In genomic region chr3:51493272-51493838, GRCm38 (mm10) we compare ENCODE assay signal across 21 mouse cellular contexts. TPM values are rescaled to one million over a fixed set of nuclear protein-coding genes. Genes with fewer than 3 reads are reported as not detected.
DNase-seq lines count a peak whose midpoint lies in the region; ATAC-seq and TF ChIP-seq lines count a peak whose summit lies in the region.
"Had no signal": no experiment of that assay in that cellular context is flagged by ENCODE, and none has a peak within 500 bp of the region (broad histone marks: within the 10 kb centered on the region; RNA-seq: fewer than 3 reads in every experiment).

No protein-coding gene starts in this region.

- no peak for TF ChIP-seq POLR2A in heart, adult 2 months (IDR thresholded peaks at IDR 0.05; ENCODE audit: insufficient read depth, low read depth, low read length)

- TF ChIP-seq CTCF in heart, adult 2 months (IDR thresholded peaks at IDR 0.05), result no peak
- no peak for TF ChIP-seq CTCF in heart, postnatal 0 days (IDR thresholded peaks at IDR 0.05; ENCODE audit: low read depth)

- H3K9me3 ChIP-seq in lung, embryonic 15.5 days, result no peaks in the 10 kb centered on the region
- no peaks in the 10 kb centered on the region for H3K9me3 ChIP-seq in heart, postnatal 0 days (replicated peaks; ENCODE audit: control insufficient read depth, low read length)
- no peaks in the 10 kb centered on the region for H3K9me3 ChIP-seq in kidney, embryonic 16.5 days (ENCODE audit: low read length)
- H3K9me3 ChIP-seq: embryonic facial prominence, embryonic 15.5 days; hindbrain, embryonic 13.5 days; limb, embryonic 13.5 days; liver, embryonic 12.5 days; midbrain, embryonic 13.5 days had no signal

- DNase-seq in heart, adult 2 months, result peak in 1 of 2 experiments; percentile 32
- DNase-seq in heart, postnatal 25 days (ENCODE audit: low spot score), result no peak
- DNase-seq in lung, postnatal 14 days, result no peak
- DNase-seq in Muller cell, postnatal 12 days (ENCODE audit: inconsistent ontology term), result peak; percentile 51
- DNase-seq in heart, postnatal 0 days (ENCODE audit: low spot score), result peak; percentile 16
- DNase-seq: adrenal gland, postnatal 36 days; cerebellum, adult 9-11 months; gastrocnemius, postnatal 14 days; kidney, adult 9 months; kidney, postnatal 25 days; right cerebral cortex, postnatal 14 days had no signal

- TF ChIP-seq EP300 in heart, adult 2 months (IDR thresholded peaks at IDR 0.05; ENCODE audit: insufficient read depth, low read depth, low read length), result no peak
- no peak for TF ChIP-seq EP300 in heart, postnatal 0 days (IDR thresholded peaks at IDR 0.05; ENCODE audit: low read depth)

- no peak for ATAC-seq in lung, embryonic 15.5 days (ENCODE audit: borderline replicate concordance, extremely low read depth, low FRiP score, low TSS enrichment)
- ATAC-seq in heart, postnatal 0 days (ENCODE audit: insufficient read depth, low read depth), result peak; percentile 85
- ATAC-seq in kidney, embryonic 16.5 days (ENCODE audit: low FRiP score, low TSS enrichment), result no peak
- ATAC-seq: CD4-positive, CD25-positive, alpha-beta regulatory T cell, adult 4 months; forebrain, embryonic 14.5 days; liver, embryonic 12.5 days; midbrain, embryonic 13.5 days; Patski had no signal

- H3K9ac ChIP-seq in heart, adult 2 months (ENCODE audit: low read depth, low read length), result no peak overlapping the region
- H3K9ac ChIP-seq in lung, embryonic 15.5 days, result no peak overlapping the region
- no peak overlapping the region for H3K9ac ChIP-seq in heart, postnatal 0 days (replicated peaks; ENCODE audit: low read depth, low read length)
- no peak overlapping the region for H3K9ac ChIP-seq in kidney, embryonic 16.5 days (replicated peaks; ENCODE audit: low read length)
- H3K9ac ChIP-seq: embryonic facial prominence, embryonic 15.5 days; hindbrain, embryonic 13.5 days; limb, embryonic 13.5 days; liver, embryonic 12.5 days; midbrain, embryonic 13.5 days had no signal

- no peak overlapping the region for H3K4me2 ChIP-seq in lung, embryonic 15.5 days
- no peak overlapping the region for H3K4me2 ChIP-seq in heart, postnatal 0 days (ENCODE audit: low read depth, low read length)
- H3K4me2 ChIP-seq in kidney, embryonic 16.5 days (replicated peaks; ENCODE audit: low read depth, low read length), result no peak overlapping the region
- H3K4me2 ChIP-seq: embryonic facial prominence, embryonic 15.5 days; hindbrain, embryonic 13.5 days; limb, embryonic 13.5 days; liver, embryonic 12.5 days; midbrain, embryonic 13.5 days had no signal

- H3K4me3 ChIP-seq in heart, adult 2 months, result no peak overlapping the region
- no peak overlapping the region for H3K4me3 ChIP-seq in lung, embryonic 15.5 days
- no peak overlapping the region for H3K4me3 ChIP-seq in heart, postnatal 0 days (ENCODE audit: low read depth, low read length)
- no peak overlapping the region for H3K4me3 ChIP-seq in kidney, embryonic 16.5 days (ENCODE audit: low read length)
- H3K4me3 ChIP-seq: embryonic facial prominence, embryonic 15.5 days; hindbrain, embryonic 13.5 days; limb, embryonic 13.5 days; liver, embryonic 12.5 days; midbrain, embryonic 13.5 days had no signal

- H3K36me3 ChIP-seq in heart, adult 2 months (ENCODE audit: control insufficient read depth, insufficient read depth, low read length), result peaks cover 4% of the 10 kb centered on the region
- peaks cover 16% of the 10 kb centered on the region; the same call in 1 of the 2 replicates for H3K36me3 ChIP-seq in lung, embryonic 15.5 days
- H3K36me3 ChIP-seq in heart, postnatal 0 days (replicated peaks; ENCODE audit: control insufficient read depth, insufficient read depth, low read length), result peaks cover 12% of the 10 kb centered on the region
- peaks cover 22% of the 10 kb centered on the region for H3K36me3 ChIP-seq in kidney, embryonic 16.5 days (ENCODE audit: insufficient read depth, low read length)

- no peaks in the 10 kb centered on the region; the same call in none of the 2 replicates for H3K4me1 ChIP-seq in heart, adult 2 months (ENCODE audit: control insufficient read depth, insufficient read depth, low read length)
- peaks cover 15% of the 10 kb centered on the region for H3K4me1 ChIP-seq in lung, embryonic 15.5 days
- H3K4me1 ChIP-seq in heart, postnatal 0 days (ENCODE audit: control insufficient read depth, insufficient read depth), result no peaks in the 10 kb centered on the region; the same call in 1 of the 2 replicates
- H3K4me1 ChIP-seq in kidney, embryonic 16.5 days (ENCODE audit: insufficient read depth, low read length), result no peaks in the 10 kb centered on the region
- H3K4me1 ChIP-seq: embryonic facial prominence, embryonic 15.5 days had no signal

- intact Hi-C loops in heart, adult 2 months (cut with DNase I), result no loop called here
- intact Hi-C loops in heart, postnatal 25 days (cut with DNase I), result no loop called here

- WGBS in heart, adult 2 months, result 60% methylated on average over 13 of the region's 13 CpGs
- 56% methylated on average over 13 of the region's 13 CpGs for WGBS in lung, embryonic 15.5 days
- 48% methylated on average over 13 of the region's 13 CpGs for WGBS in heart, postnatal 0 days
- 87% methylated on average over 13 of the region's 13 CpGs for WGBS in kidney, embryonic 16.5 days

- H3K27ac ChIP-seq in heart, adult 2 months, result peak overlapping the region; percentile 58
- H3K27ac ChIP-seq in lung, embryonic 15.5 days, result peak overlapping the region; percentile 65
- peak overlapping the region; percentile 40 for H3K27ac ChIP-seq in heart, postnatal 0 days (ENCODE audit: low read depth)
- H3K27ac ChIP-seq in kidney, embryonic 16.5 days (ENCODE audit: low read length), result no peak overlapping the region
- H3K27ac ChIP-seq: embryonic facial prominence, embryonic 15.5 days; hindbrain, embryonic 13.5 days; limb, embryonic 13.5 days; liver, embryonic 12.5 days; midbrain, embryonic 13.5 days had no signal

- peaks cover 2% of the 10 kb centered on the region; the same call in 1 of the 2 replicates for H3K79me2 ChIP-seq in heart, adult 2 months (replicated peaks; ENCODE audit: control insufficient read depth, insufficient read depth, low read length)

- no peaks in the 10 kb centered on the region for H3K27me3 ChIP-seq in heart, adult 2 months (ENCODE audit: control insufficient read depth, insufficient read depth, low read length)
- no peaks in the 10 kb centered on the region for H3K27me3 ChIP-seq in lung, embryonic 15.5 days
- H3K27me3 ChIP-seq in heart, postnatal 0 days (ENCODE audit: control insufficient read depth, insufficient read depth, low read length), result no peaks in the 10 kb centered on the region
- no peaks in the 10 kb centered on the region for H3K27me3 ChIP-seq in kidney, embryonic 16.5 days (ENCODE audit: insufficient read depth, low read length)
- H3K27me3 ChIP-seq: embryonic facial prominence, embryonic 15.5 days; hindbrain, embryonic 13.5 days; limb, embryonic 13.5 days; liver, embryonic 12.5 days; midbrain, embryonic 13.5 days; Patski had no signal

RNA-seq across cellular contexts. Expression of gene Rab33b, which starts 9.6 kb away (rescaled TPM):
- total RNA-seq in heart, adult 2 months (2021), result 10 to 100 TPM in 1 of 2 experiments, 1 to 10 TPM in 1; 9.2 to 10.7 TPM
- polyA plus RNA-seq in heart, adult 2 months (2012; rRNA removed), result 3.9 and 7.1 TPM in 2 replicates
- 1 to 10 TPM; 7.9 to 9.4 TPM for total RNA-seq in heart, postnatal 25 days (2021)
- 24.3 and 24.5 TPM in 2 replicates for polyA plus RNA-seq in lung, embryonic 15.5 days (2015; fragmentation: Nextera tagmentation; extraction: Ambion mirVana)
- total RNA-seq in heart, postnatal 0 days (2014; rRNA removed; ENCODE audit: low replicate concordance), result 9.0 and 9.5 TPM in 2 replicates
- polyA plus RNA-seq in heart, postnatal 0 days (2015; fragmentation: Nextera tagmentation; extraction: Ambion mirVana), result 11.3 and 12.7 TPM in 2 replicates
- 22.5 and 23.2 TPM in 2 replicates for polyA plus RNA-seq in kidney, embryonic 16.5 days (2015; fragmentation: Nextera tagmentation; extraction: Ambion mirVana)

Comparison
In these comparisons a context has a peak if more than half of its experiments do, and no peak if none do; other contexts are left out.
1. DNase-seq: peak in Muller cell, postnatal 12 days (single experiment) and heart, postnatal 0 days (single experiment); none in heart, postnatal 25 days (single experiment) and lung, postnatal 14 days (single experiment).